Mouse (Mus musculus) cerebellum, adult 18-20 months (tissue): ENCODE measurements around the gene Sost.
A peak's percentile ranks its signal among the peaks of the same experiment; 100 is the strongest.

Experiments
- DNase-seq, 2 experiments: peaks; one replicate each; pipeline ENCODE4 v3.0.0; 2021

Sost gene

GRCm38 (mm10) chr11:101937108-101937507 is 29.7 kb downstream of the Sost start:
- DNase-seq: peak; percentile 21 to 59

GRCm38 (mm10) chr11:101936421-101936820 is 30.4 kb downstream of the Sost start:
- no peak for DNase-seq

- no peak for DNase-seq
Measured at GRCm38 (mm10) chr11:101935743-101936142, 31.1 kb downstream of the Sost start.

- no peak for DNase-seq
Measured at GRCm38 (mm10) chr11:101931978-101932377, 34.8 kb downstream of the Sost start.

- DNase-seq: peak; percentile 49 to 60
Measured at GRCm38 (mm10) chr11:101928030-101928762, 38.6 kb downstream of the Sost start.

GRCm38 (mm10) chr11:101926951-101927589 is 39.7 kb downstream of the Sost start:
- DNase-seq: no peak

GRCm38 (mm10) chr11:101925636-101926035 is 41.2 kb downstream of the Sost start:
- DNase-seq: no peak

GRCm38 (mm10) chr11:101924441-101924976 is 42.3 kb downstream of the Sost start:
- DNase-seq: no peak

DNA sequence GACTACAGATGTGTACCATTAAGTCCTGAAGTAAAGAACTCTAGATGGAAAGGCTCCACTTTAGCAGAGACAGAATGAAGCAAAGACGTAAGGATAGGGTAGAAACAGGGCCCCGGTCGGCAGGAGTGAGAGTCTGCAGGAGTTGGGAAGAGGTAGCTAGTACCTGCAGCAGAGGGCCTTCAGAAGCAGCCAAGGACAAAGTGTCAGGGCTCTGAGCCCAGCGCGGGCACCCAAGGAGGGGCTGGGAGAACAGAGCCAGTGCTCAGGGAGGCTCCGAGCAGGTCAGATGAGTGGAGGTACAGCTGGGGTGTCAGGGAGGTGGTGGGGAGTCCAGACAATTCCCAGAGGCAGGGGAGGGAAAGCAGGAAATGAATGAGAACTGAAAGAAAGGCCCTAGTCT is 42.8 kb downstream of the Sost start:
- DNase-seq: no peak

GRCm38 (mm10) chr11:101921361-101921952 is 45.4 kb downstream of the Sost start:
- DNase-seq: peak; percentile 32 to 43

GRCm38 (mm10) chr11:101919660-101920059 is 47.2 kb downstream of the Sost start:
- peak; percentile 77 to 88 for DNase-seq

GRCm38 (mm10) chr11:101918609-101919008 is 48.2 kb downstream of the Sost start:
- no peak for DNase-seq

- DNase-seq: no peak
Measured at GRCm38 (mm10) chr11:101916772-101917171, 50.0 kb downstream of the Sost start.

DNA sequence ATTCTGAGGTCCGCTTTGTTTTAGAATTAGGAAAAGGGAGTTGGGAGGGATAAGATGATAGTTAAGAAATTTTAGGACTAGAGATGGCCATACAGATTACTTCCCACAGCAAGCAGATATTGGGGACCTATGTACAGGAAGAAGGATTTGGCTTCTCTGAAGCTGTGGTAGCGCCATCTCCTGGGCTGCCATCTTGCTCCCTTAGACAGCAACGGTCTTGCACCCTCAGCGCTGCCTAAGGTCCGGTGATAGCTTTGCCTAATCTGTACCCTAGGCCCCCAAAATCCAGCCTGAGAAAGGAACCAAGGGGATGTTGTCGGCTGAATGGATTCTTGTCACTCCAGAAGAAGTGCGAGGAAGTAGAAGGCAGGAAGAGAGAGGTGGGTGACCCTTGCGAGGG is 53.2 kb downstream of the Sost start:
- no peak for DNase-seq
